Mouse (Mus musculus) yolk sac, embryonic 10.5 days (tissue): ENCODE measurements at regions not wholly inside any gene's neighbourhood (a gene's known extent, or its start where the extent isn't known, plus 50 kb on each side); places are given as distances from the start of the nearest gene placed in this dataset.

Source experiments
- DNase-seq: peaks from one replicate; pipeline ENCODE4 v3.0.0-alpha.2; 2017; ENCODE audit warnings: low spot score

DNA sequence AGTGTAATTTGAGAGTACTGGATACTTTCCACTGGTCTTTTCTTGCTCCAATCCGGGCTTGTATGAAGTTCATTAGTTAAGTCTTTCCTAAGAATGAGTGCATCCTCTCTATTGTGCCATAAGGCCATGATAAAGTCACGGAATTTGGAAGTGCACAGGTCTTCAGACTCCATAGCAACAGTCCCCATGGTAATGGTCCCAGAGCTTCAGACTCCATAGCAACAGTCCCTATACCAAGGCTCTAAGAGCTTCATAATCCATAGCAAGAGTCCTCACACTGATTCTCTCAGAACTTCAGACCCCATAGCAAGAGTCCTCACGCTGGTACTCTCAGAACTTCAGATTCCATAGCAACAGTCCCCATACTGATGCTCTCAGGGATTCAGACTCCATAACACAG is 214.5 kb upstream of the Far2 start:
- no peak for DNase-seq

DNA sequence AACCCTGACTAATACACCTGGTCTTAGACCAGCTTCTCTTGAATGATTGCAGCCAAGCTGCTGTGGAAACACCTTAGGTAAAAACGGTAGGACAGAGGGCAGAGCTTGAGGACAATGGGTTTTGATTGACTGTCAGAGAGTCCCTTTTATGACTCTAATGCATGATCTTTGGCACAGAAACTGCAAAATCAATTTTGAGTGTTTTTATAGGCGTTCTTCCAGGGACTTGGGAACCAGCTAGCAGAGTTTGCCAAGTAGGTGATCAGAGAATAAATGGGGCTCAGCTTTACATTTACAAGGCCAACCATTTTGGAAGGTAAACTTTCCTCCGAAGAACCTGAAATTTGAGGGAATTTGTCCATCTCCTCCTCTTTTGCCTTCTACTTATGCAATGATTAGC is 213.6 kb upstream of the Far2 start:
- no peak for DNase-seq

DNA sequence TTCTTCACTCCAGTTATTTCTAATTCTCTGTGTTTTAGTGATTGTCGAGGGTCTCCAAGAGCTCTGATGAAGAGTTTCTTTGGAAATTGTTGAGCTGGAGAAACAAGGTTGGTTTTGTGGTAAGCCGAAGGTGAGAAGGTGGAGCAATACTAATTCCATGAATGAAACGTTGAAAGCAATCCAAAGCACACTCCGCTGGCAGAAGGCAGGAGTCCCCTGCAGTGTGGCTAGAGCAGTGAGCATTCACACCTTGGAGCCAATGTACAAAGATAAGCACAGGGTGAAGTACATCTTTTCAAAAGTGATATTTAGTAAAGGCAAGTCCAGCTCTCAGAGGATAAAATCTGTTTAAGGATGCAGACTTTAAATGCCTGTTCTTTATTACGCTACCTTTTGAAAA is 208.2 kb upstream of the Far2 start:
- DNase-seq: no peak

DNA sequence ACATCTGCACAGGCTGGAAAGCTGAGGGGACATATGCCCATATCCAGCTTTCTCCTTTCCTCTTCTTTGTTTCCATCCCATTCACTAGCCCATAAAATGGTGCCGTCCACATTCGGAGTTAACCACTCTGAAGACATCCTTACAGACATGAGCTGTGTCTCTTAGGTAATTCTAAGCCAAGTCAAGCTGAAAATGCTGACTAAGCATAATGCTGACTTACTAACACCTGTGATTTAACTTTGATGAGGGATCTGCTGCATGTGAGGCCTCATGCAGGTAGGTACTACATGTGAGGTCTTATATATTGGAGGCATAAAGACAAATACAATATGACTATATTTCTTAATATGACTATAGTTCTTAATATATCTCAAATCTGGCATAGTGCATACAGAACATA is 197.1 kb upstream of the Far2 start:
- DNase-seq: no peak

DNA sequence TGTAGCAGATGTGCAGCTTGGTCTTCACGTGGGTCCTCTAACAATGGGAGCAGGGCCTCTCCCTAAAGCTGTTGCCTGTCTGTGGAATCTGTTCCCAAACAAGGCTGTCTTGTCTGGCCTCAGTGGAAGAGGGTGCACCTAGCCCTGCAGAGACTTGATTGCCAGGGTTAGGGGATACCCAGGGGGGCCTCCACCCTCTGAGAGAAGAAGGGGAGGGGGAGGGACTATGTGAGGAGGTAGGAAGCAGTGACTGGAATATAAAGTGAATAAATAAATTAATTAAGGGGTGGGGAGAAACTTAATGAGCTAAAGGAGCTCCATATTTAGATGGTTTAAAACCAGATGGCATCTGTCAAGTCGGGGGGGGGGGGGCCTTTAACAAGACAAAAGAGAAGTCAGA is 185.9 kb upstream of the Far2 start:
- no peak for DNase-seq

DNA sequence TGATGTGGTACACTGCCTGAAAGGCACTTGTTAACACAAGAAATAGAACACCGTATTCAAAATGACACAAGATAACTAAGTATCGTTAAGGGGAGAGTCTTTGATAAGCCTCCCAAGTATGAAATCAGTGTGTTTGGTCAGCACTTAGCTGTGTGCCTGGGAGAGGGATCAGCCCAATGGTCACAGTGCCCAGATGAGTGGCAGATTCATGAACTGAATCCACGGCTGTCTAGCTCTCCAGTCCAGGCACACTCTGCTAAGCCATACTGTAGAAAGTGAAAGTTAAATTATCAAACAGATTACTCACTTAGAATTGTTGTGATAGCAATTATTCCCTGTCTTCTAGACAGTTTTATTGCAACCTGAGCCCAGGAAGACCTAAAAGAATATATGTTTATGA is 176.0 kb upstream of the Far2 start:
- no peak for DNase-seq

DNA sequence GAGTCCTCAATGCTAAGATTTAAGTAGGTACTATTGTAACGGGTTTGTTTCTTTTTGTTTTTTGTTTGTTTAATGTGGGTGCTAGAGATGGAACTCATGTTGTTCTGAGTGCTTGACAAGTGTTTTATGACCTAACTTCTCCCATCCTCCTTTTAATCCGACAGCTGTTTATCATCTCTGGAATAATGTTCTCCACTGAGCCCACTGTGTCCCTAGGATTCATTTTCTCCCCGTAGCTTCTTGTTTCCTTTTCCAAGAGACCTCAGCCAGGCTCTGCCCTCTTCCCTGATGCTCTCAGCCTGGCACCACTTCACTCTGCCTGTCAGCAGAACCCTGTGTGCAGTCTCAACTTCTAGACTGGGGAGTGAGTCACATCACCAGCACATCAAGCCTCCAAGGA is 173.9 kb upstream of the Far2 start:
- DNase-seq: no peak

DNA sequence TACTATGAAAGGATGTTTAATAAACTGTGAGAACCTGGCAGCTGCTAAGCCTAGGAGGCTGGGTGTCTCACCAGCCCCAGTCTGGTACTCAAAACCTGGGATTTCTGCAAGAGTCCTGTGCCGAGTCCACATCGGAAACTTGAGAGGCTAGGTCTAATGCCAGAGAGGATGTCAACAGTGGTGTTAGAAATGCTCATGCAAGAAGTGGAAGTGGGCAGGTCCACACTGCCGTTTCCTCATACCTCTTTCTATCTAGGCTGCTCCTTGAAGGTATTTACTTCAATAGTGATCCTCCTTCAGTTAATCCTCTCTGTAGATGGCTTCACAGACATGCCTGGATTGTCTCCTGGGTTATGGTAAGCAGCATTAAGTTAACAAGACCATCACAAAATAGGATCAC is 168.6 kb upstream of the Far2 start:
- DNase-seq: no peak

DNA sequence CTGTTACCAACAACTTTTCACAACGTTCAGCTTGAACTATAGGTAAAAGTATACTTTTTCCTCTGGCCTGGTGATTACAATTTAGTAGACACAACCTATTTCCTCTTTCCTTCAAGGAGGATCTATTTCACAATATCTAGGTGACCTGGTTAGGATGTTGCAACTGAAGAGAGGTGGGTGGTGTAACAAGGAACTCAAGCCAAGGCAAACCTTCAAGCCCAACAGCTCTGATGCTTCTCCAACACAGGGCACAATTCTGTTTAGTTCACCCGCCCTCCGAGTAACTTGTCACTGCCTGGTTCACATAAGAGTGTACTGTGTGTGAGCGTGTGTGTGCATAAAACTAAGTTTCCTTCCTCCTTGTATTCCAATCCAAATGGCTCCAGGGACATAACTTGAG is 161.2 kb upstream of the Far2 start:
- no peak for DNase-seq

DNA sequence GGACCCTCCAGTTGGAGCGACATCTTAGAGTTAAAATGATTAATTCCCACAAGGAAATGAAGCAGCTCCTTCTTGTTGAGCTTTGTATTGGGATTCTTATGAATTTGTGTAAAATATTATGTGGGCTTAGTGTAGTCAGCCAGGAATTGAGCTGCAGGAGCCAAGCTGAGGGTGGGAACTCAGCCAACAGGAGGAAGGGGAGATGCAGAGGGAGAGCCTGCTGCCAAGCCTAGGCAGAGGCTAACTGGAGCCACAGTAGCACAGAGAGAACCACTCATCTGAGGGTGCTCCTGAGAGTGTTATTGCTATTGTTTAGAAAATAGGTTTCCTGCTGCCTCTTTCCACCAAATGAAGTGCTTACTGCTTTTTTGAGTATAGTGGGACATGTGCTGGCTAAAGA is 127.4 kb upstream of the Far2 start:
- no peak for DNase-seq

DNA sequence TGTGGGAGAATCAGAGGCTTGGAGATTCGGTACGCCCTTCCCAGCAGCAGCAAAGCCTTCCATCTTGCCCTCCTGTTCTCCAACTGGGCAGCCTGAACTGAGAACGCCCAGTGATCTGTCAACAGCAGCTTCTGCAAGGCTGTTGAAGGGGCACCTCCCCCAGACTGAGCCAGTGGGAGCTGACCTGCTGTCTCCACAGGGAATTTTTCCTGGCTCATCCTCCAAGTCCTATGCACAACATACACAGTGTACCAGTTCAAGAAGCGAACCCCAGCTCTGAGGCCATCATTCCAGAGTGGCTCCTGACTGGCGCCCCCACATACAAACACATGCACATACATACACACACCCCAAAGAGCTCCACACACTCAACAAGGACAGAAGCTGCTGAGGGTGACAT is 126.0 kb upstream of the Far2 start:
- no peak for DNase-seq

DNA sequence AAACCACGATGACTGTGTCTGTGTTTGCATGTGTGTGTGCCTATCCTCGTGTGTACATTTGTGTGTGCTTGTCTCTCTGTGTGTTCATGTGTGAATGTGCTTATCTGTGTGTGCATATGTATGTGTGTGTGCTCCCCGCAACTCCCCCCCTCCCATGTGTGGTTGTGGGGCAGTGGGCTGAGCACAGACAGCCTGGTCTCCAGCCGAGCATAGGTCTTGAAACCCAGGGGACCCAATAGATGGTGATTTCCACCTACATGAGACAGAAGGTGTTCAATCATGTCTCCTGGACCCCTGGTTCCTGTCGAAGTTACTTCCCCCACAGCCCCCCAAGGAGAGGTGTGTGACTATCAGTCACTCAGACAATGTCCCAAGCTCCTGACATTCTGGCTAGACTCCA is 124.6 kb upstream of the Far2 start:
- no peak for DNase-seq

DNA sequence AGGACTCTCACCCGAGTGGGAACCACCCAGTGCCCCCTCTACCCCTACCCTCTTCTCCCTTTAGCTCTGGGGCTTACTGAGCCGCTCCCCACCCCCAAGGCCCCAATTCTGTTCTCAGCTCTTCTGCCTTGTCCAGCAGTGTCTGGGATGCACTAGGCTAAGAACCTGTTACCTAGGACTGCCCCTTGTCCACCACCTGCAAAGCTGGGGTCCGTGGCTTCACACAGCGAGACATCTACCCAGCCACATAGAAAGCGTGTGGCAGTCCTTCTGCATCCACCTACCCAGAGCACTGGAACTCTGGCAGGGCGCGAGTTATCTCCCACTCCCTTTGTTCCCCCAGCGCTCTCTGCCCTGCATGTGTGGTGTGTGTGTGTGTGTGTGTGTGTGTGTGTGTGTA is 123.8 kb upstream of the Far2 start:
- no peak for DNase-seq

DNA sequence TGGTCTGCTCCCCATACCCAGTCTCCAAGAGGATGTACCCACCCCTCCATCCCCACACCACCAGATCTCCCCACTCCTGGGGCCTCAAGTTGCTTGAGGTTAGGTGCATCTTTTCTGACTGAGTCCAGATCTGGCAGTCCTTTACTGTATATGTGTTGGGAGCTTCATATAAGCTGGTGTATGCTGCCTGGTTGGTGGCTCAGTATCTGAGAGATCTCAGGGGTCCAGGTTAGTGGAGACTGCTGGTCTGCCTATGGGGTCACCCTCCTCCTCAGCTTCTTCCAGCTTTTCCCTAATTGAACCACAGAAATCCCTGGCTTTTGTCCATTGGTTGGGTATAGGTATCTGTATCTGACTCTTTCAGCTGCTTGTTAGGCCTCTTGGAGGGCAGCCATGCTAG is 118.1 kb upstream of the Far2 start:
- DNase-seq: no peak

DNA sequence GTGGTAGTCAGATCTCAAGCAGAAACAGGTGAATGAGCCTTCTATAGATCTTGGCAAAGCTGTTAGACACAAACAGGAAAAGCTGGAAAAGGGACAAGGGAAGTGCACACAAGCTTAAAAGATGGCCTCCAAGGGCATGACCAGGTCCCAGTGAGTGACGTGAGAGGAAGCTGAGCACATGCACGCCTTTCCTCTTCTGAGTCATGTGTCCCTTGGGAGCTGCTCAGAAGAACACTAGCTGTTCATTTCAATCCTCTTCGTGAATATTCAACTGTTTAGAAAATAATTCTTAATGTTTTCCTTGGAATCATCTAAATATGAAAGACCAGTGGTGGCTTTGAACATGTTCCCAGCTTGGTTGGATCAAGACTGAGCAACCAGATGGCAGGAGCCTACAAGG is 103.0 kb upstream of the Far2 start:
- DNase-seq: no peak

DNA sequence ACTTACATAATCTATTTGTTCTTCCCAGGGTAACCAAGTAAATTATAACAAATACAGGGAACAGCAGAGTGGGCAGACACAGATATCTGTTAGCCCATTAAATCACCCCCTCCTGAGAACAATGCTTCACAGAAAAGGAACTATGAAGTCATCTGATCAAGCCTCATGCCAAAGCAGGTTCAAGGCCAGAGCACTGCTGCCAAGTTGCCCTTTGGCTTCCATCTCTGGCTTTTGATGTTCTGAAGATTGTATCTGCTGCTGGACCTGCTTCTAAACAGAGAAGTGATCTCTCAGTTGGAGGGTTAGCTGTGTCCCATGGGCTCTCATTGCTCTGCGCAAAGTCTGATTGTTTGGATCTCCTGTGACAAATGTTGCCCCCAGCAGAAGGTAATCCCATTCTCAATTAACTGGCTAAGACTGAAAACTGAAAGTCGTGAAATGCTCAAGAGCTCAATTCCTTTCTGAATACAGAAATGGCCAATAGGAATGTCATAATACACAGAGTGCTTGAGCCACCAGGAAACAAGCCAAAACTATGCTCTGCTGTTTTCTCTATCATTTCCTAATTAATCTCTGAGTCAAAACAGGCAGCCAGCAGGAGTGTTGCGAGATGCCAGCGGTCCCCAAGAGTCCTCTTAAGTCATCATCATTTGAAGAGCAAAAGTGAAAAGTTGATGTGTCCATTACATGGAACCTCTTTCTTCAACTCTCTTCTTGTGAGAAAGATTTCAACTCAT is 102.0 kb upstream of the Far2 start:
- no peak for DNase-seq

DNA sequence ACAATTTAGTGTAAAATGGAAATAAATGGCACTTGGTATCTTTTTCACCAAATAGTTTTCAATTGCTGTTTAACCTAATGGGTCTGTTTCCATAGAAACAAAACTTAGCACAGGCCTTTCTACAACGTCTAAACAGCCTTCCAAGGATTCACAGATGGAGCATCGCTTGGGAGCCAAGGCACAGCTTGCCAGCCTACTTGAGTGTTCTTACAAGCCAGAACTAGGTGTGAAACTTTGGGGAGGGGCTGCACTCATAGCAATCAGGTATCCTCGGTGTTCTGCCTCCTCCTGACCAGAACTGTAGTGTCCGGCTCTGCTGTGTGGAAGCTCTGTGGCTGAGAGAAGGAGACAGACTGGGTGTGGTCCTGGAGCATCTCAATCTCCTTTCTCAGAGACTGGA is 99.1 kb upstream of the Far2 start:
- no peak for DNase-seq

DNA sequence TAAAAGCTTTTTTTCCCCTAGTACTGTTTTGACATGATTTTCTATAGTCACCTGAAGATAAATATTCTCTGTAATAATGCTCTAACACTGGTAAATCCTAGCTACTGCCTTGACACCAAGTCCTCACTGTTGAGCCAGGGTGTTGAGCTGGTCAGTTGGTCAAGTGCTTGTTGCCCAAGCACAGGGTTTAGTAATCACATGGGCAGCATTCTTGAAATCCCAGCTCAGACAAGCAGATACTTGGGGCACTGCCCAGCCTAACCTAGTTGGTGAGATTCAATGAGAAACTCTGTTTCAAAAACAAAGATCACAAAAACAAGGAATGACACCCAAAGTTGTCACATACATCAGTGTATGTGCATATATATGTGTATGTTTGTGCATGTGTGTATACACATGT is 95.4 kb upstream of the Far2 start:
- DNase-seq: no peak

DNA sequence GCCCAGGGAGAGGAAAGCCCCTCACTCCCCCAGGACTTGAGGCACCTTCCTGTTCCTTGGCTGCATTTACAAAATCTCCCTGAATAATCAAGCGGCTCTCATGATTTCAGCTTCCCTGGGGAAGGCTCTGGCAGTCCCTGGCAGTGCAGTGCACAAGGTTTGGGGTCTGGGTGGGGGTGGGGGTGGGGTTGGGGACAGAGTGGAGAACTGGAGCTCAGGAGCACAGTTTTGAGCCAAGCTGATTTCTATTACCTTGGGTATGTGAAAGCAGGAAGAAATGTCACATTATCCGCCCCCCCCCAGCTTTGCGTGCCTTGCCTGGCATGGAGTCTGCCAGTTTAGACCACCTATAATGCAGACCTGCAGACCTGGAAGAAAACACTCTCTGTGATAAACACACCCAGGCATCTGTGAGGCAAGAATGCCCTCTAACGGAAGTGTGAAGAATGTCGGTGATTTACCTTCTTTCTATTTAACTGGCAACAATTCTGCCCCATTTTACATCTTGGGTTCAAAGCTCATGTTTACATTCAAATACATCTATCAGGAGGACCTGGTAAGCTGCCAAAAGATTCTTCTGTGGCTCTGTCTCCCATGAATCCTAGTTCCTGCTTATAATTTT is 93.9 kb upstream of the Far2 start:
- peak; percentile 37 for DNase-seq

DNA sequence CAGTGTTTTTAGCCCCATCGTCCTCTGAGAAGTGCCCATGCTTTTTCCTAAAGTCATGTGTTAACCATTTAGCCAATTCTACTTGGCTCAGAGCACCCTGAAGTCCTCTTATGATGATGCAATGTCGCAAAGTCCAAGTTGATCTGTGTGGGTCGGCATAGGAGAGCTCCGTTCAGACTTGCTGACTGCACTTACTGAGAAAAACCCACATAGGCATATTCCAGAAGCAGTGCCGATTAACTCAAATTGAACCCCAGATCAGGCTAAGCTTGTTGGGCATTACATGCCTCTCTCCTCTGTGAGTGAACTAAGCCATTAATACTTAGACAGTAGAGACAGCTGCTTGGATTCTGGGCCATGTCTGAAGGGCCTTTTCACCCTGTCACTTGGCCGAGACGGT is 93.3 kb upstream of the Far2 start:
- DNase-seq: no peak

DNA sequence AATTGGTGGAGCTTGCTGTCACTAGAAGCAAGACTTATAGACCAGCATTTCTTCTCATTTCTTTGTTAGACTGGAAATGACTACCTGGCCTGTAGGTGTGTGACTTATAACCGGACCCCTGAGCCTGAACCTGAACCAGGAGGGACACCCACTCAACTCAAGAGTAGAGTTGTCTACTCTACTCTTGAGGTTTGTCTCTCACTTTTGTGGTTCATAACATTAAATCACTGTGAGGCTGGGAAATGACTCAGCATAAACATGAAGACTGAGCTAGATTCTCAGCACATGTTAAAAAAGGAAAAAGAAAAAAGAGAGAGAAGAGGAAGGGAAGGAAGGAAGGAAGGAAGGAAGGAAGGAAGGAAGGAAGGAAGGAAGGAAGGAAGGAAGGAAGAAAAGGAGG is 92.8 kb upstream of the Far2 start:
- DNase-seq: no peak

DNA sequence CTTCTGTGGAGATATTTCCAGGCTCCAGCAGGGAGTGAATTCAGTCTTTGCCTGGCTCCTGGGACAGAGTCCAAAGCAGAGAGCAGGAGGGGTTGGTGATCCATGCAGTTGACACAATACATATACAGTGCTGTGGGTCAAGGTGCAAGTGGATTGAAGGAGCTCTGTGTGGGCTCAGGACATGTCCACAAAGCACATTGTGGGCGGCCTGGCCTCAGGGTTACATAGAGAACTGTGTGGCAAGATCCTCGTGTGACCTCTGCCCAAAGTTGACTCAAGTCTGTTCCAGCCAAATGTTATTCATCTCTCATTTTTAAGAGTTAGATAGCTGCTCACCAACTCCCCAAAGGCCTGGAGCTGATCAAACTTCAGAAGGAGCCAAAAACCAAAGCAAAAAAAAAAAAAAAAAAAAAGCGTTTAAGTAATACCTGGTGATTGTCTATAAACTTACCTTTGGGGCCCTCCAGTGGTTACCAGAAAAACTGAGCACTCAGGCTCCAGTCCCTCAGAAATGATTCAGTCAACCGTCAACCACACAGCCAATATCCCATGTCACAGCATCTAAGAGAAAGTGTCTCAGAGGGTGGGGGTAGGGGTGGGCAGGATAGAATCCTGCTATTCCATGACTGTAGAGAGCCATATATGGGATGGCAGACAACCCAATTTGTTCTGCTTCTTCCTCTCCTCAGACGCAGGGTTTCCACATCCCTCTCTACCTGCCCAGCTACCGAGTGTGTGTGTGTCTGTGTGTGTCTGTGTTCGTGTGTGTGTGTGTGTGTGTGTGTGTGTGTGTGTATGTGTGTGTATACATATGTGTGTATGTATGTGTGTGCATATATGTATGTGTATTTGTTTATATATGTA is 91.9 kb upstream of the Far2 start:
- DNase-seq: peak; percentile 13

DNA sequence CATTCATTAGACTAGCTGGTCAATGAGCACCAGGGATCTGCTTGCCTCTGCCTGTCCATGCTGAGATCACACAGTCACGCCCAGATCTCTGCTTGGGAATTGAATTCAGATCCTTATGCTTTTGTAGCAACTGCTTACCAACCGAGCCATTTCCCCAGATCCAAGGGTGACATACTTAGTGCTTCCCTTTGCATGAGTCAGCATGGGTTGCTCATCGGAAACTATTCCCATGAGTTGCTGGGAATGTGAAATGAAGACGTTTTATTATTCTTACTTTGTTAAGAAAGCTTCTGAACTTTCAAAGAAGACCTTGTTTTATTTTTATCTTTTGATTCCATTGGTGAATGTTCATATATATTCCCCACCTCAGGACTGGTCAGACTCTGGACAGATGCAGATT is 82.3 kb upstream of the Far2 start:
- no peak for DNase-seq
